In genomic region chr10:102685833-102686434, GRCm38 (mm10) we compare ENCODE assay signal across 20 mouse cellular contexts.
A peak's percentile ranks its signal among the peaks of the same experiment; 100 is the strongest.
DNase-seq lines count a peak whose midpoint lies in the region; ATAC-seq and TF ChIP-seq lines count a peak whose summit lies in the region.
"Had no signal": no experiment of that assay in that cellular context is flagged by ENCODE, and none has a peak within 500 bp of the region (broad histone marks: within the 10 kb centered on the region; RNA-seq: fewer than 3 reads in every experiment).

No protein-coding gene starts in this region.

- no peak overlapping the region for H3K4me3 ChIP-seq in heart, adult 2 months
- H3K4me3 ChIP-seq in heart, embryonic 12.5 days: no peak overlapping the region
- no peak overlapping the region for H3K4me3 ChIP-seq in forebrain, postnatal 0 days (ENCODE audit: low read depth, low read length)
- H3K4me3 ChIP-seq in kidney, embryonic 16.5 days (ENCODE audit: low read length): no peak overlapping the region
- H3K4me3 ChIP-seq: embryonic facial prominence, embryonic 15.5 days; hindbrain, embryonic 15.5 days; liver, embryonic 12.5 days; neural tube, embryonic 15.5 days; stomach, embryonic 15.5 days had no signal

- no peak overlapping the region for H3K4me2 ChIP-seq in heart, embryonic 12.5 days
- no peak overlapping the region for H3K4me2 ChIP-seq in forebrain, postnatal 0 days (ENCODE audit: low read depth)
- H3K4me2 ChIP-seq in kidney, embryonic 16.5 days (replicated peaks; ENCODE audit: low read depth, low read length): no peak overlapping the region
- H3K4me2 ChIP-seq: embryonic facial prominence, embryonic 15.5 days; liver, embryonic 12.5 days; midbrain, embryonic 11.5 days; stomach, embryonic 15.5 days had no signal

- no peak overlapping the region for H3K9ac ChIP-seq in heart, adult 2 months (ENCODE audit: low read depth, low read length)
- H3K9ac ChIP-seq in heart, embryonic 12.5 days: no peak overlapping the region
- no peak overlapping the region for H3K9ac ChIP-seq in forebrain, postnatal 0 days
- no peak overlapping the region for H3K9ac ChIP-seq in kidney, embryonic 16.5 days (replicated peaks; ENCODE audit: low read length)
- H3K9ac ChIP-seq: embryonic facial prominence, embryonic 15.5 days; hindbrain, embryonic 15.5 days; liver, embryonic 12.5 days; neural tube, embryonic 15.5 days; stomach, embryonic 15.5 days had no signal

- H3K4me1 ChIP-seq in heart, adult 2 months (ENCODE audit: control insufficient read depth, insufficient read depth, low read length): peaks cover 2% of the 10 kb centered on the region
- no peaks in the 10 kb centered on the region for H3K4me1 ChIP-seq in heart, embryonic 12.5 days (replicated peaks)
- H3K4me1 ChIP-seq in forebrain, postnatal 0 days (ENCODE audit: insufficient read depth): peaks cover 12% of the 10 kb centered on the region
- 0 out of 2 replicates have a peak, but pooled peaks cover 3% of the 10 kb centered on the region for H3K4me1 ChIP-seq in kidney, embryonic 16.5 days (ENCODE audit: insufficient read depth, low read length)
- H3K4me1 ChIP-seq: embryonic facial prominence, embryonic 15.5 days; hindbrain, embryonic 15.5 days; liver, embryonic 12.5 days; neural tube, embryonic 15.5 days; stomach, embryonic 15.5 days had no signal

- TF ChIP-seq CTCF in heart, adult 2 months (IDR thresholded peaks at IDR 0.05): no peak
- TF ChIP-seq CTCF in brain, embryonic 14.5 days (IDR thresholded peaks at IDR 0.05; ENCODE audit: borderline replicate concordance, extremely low read depth, insufficient read depth, insufficient read length): no peak
- no peak for TF ChIP-seq CTCF in forebrain, postnatal 0 days (IDR thresholded peaks at IDR 0.05; ENCODE audit: low read depth)

- H3K27me3 ChIP-seq in heart, adult 2 months (ENCODE audit: control insufficient read depth, insufficient read depth, low read length): no peaks in the 10 kb centered on the region
- H3K27me3 ChIP-seq in heart, embryonic 12.5 days (replicated peaks): no peaks in the 10 kb centered on the region
- no peaks in the 10 kb centered on the region for H3K27me3 ChIP-seq in forebrain, postnatal 0 days (ENCODE audit: insufficient read depth, low read length)
- no peaks in the 10 kb centered on the region for H3K27me3 ChIP-seq in kidney, embryonic 16.5 days (ENCODE audit: insufficient read depth, low read length)
- H3K27me3 ChIP-seq: embryonic facial prominence, embryonic 15.5 days; hindbrain, embryonic 15.5 days; liver, embryonic 12.5 days; neural tube, embryonic 15.5 days; stomach, embryonic 15.5 days had no signal

- intact Hi-C loops in heart, adult 2 months (cut with DNase I): loop anchor here (2.0 to 5.0 kb wide), 3 partner anchors 46 to 179 kb away; no protein-coding TSS in a partner anchor

- TF ChIP-seq EP300 in heart, adult 2 months (IDR thresholded peaks at IDR 0.05; ENCODE audit: insufficient read depth, low read depth, low read length): peak; percentile 96

- peak; percentile 26; the same call in 1 of the 2 replicates for TF ChIP-seq POLR2A in heart, adult 2 months (IDR thresholded peaks at IDR 0.05; ENCODE audit: insufficient read depth, low read depth, low read length)
- TF ChIP-seq POLR2A in brain, embryonic 14.5 days (IDR thresholded peaks at IDR 0.05; ENCODE audit: borderline replicate concordance, extremely low read depth, insufficient read depth, insufficient read length, poor library complexity, severe bottlenecking): no peak

- no peaks in the 10 kb centered on the region for H3K9me3 ChIP-seq in heart, embryonic 12.5 days (replicated peaks)
- no peaks in the 10 kb centered on the region for H3K9me3 ChIP-seq in forebrain, postnatal 0 days (ENCODE audit: low read length)
- H3K9me3 ChIP-seq in kidney, embryonic 16.5 days (ENCODE audit: low read length): no peaks in the 10 kb centered on the region
- H3K9me3 ChIP-seq: embryonic facial prominence, embryonic 15.5 days; hindbrain, embryonic 15.5 days; liver, embryonic 12.5 days; neural tube, embryonic 15.5 days; stomach, embryonic 15.5 days had no signal

- H3K36me3 ChIP-seq in heart, adult 2 months (ENCODE audit: control insufficient read depth, insufficient read depth, low read length): no peaks in the 10 kb centered on the region; the same call in 1 of the 2 replicates
- no peaks in the 10 kb centered on the region for H3K36me3 ChIP-seq in heart, embryonic 12.5 days
- H3K36me3 ChIP-seq in forebrain, postnatal 0 days (ENCODE audit: insufficient read depth): no peaks in the 10 kb centered on the region
- no peaks in the 10 kb centered on the region for H3K36me3 ChIP-seq in kidney, embryonic 16.5 days (ENCODE audit: insufficient read depth, low read length)
- H3K36me3 ChIP-seq: embryonic facial prominence, embryonic 15.5 days; G1E; hindbrain, embryonic 15.5 days; liver, embryonic 12.5 days; neural tube, embryonic 15.5 days; stomach, embryonic 15.5 days had no signal

- peak overlapping the region; percentile 75 for H3K27ac ChIP-seq in heart, adult 2 months
- H3K27ac ChIP-seq in heart, embryonic 12.5 days (ENCODE audit: poor library complexity, severe bottlenecking): no peak overlapping the region
- no peak overlapping the region for H3K27ac ChIP-seq in forebrain, postnatal 0 days (ENCODE audit: low read depth, low read length)
- H3K27ac ChIP-seq in kidney, embryonic 16.5 days (ENCODE audit: low read length): no peak overlapping the region
- H3K27ac ChIP-seq: embryonic facial prominence, embryonic 15.5 days; hindbrain, embryonic 15.5 days; liver, embryonic 12.5 days; neural tube, embryonic 15.5 days; stomach, embryonic 15.5 days had no signal

- DNase-seq in heart, adult 2 months: peak in 1 of 2 experiments; percentile 45
- DNase-seq in brain, embryonic 14.5 days (ENCODE audit: low read depth): peak; percentile 19
- peak; percentile 15 for DNase-seq in forebrain, postnatal 0 days
- no peak for DNase-seq in layer of hippocampus, adult 8-10 months (ENCODE audit: low spot score in 2 of 2)
- DNase-seq: adrenal gland, adult 8-10 months; cerebellum, adult 9-10 months; left cerebral cortex, postnatal 4 days; retina, postnatal 1 day; thymus, postnatal 25 days had no signal

- ATAC-seq in heart, embryonic 12.5 days (ENCODE audit: insufficient number of reproducible peaks, low FRiP score): no peak
- no peak for ATAC-seq in forebrain, postnatal 0 days
- ATAC-seq in kidney, embryonic 16.5 days (ENCODE audit: low FRiP score, low TSS enrichment): peak; percentile 83
- ATAC-seq in megakaryocyte progenitor cell, adult 5-6 weeks (replicated peaks; ENCODE audit: poor library complexity): no peak
- ATAC-seq: intestine, postnatal 0 days; liver, embryonic 12.5 days had no signal

- H3K79me2 ChIP-seq in heart, adult 2 months (replicated peaks; ENCODE audit: control insufficient read depth, insufficient read depth, low read length): no peaks in the 10 kb centered on the region

- 43% methylated on average over 7 of the region's 7 CpGs for WGBS in heart, adult 2 months
- 83% methylated on average over 7 of the region's 7 CpGs for WGBS in heart, embryonic 12.5 days
- WGBS in forebrain, postnatal 0 days: 63% methylated on average over 7 of the region's 7 CpGs
- WGBS in kidney, embryonic 16.5 days: 54% methylated on average over 7 of the region's 7 CpGs

Comparison
In these comparisons a context has a peak if more than half of its experiments do, and no peak if none do; other contexts are left out.
1. DNase-seq: peak in brain, embryonic 14.5 days (single experiment) and forebrain, postnatal 0 days (single experiment); none in layer of hippocampus, adult 8-10 months (0 of 2).